Mouse (Mus musculus) splenic B cell, adult 2 months (primary cell): Measurements from ENCODE around the gene Klhl32.

Experiments
- DNase-seq: peaks from one replicate; pipeline ENCODE4 v3.0.0-alpha.2; 2011; ENCODE audit warnings: low read depth, low spot score
- H3K27me3 ChIP-seq: 2 replicates; pipeline ENCODE4 v1.6.1; 2012; ENCODE audit warnings: mild to moderate bottlenecking, low read length, moderate library complexity, mixed read lengths; ENCODE audit not compliant: control insufficient read depth, poor library complexity, insufficient read depth, severe bottlenecking
- H3K36me3 ChIP-seq: 2 replicates; pipeline ENCODE4 v1.6.1; 2012; ENCODE audit warnings: mild to moderate bottlenecking, low read length, moderate library complexity, mixed read lengths; ENCODE audit not compliant: control insufficient read depth, poor library complexity, insufficient read depth, severe bottlenecking

Klhl32 gene

GRCm38 (mm10) chr4:24630430-24630829, 220.5 kb downstream of the Klhl32 start:
- Histone ChIP-seq H3K27me3 (no peaks in the 10 kb centered on the region), H3K36me3 (no peaks in the 10 kb centered on the region)
- DNase-seq, result no peak

- Histone ChIP-seq H3K27me3 (no peaks in the 10 kb centered on the region), H3K36me3 (no peaks in the 10 kb centered on the region)
- DNase-seq, result no peak
Observed at GRCm38 (mm10) chr4:24627871-24628270, 223.1 kb downstream of the Klhl32 start.

- Histone ChIP-seq H3K36me3 (no peaks in the 10 kb centered on the region), H3K27me3 (no peaks in the 10 kb centered on the region)
- DNase-seq, result no peak
Observed at GRCm38 (mm10) chr4:24626686-24627085, 224.2 kb downstream of the Klhl32 start.

- no peak for DNase-seq
- no peaks in the 10 kb centered on the region for H3K36me3 ChIP-seq
Observed at GRCm38 (mm10) chr4:24625951-24626584, 224.9 kb downstream of the Klhl32 start.

GRCm38 (mm10) chr4:24621422-24622187, 229.3 kb downstream of the Klhl32 start:
- no peak for DNase-seq
- no peaks in the 10 kb centered on the region for H3K27me3 ChIP-seq
- H3K36me3 ChIP-seq, result no peaks in the 10 kb centered on the region

More at GRCm38 (mm10) chr4:24625951-24626584, 224.9 kb downstream of the Klhl32 start:
- H3K27me3 ChIP-seq, result no peaks in the 10 kb centered on the region

GRCm38 (mm10) chr4:24620440-24620839, 230.5 kb downstream of the Klhl32 start:
- H3K36me3 ChIP-seq, result no peaks in the 10 kb centered on the region
- H3K27me3 ChIP-seq, result no peaks in the 10 kb centered on the region
- no peak for DNase-seq

- H3K27me3 ChIP-seq, result no peaks in the 10 kb centered on the region
- DNase-seq, result no peak
Observed at GRCm38 (mm10) chr4:24620005-24620404, 230.9 kb downstream of the Klhl32 start.

GRCm38 (mm10) chr4:24609564-24609963, 241.4 kb downstream of the Klhl32 start:
- H3K27me3 ChIP-seq, result no peaks in the 10 kb centered on the region
- no peak for DNase-seq
- no peaks in the 10 kb centered on the region for H3K36me3 ChIP-seq

More at GRCm38 (mm10) chr4:24620005-24620404, 230.9 kb downstream of the Klhl32 start:
- H3K36me3 ChIP-seq, result no peaks in the 10 kb centered on the region

- DNase-seq, result no peak
- no peaks in the 10 kb centered on the region for H3K36me3 ChIP-seq
- H3K27me3 ChIP-seq, result no peaks in the 10 kb centered on the region
Observed at GRCm38 (mm10) chr4:24609085-24609484, 241.8 kb downstream of the Klhl32 start.

- Histone ChIP-seq H3K27me3 (no peaks in the 10 kb centered on the region), H3K36me3 (peaks cover 4% of the 10 kb centered on the region; the same call in 1 of the 2 replicates)
- no peak for DNase-seq
Observed at GRCm38 (mm10) chr4:24601711-24602110, 249.2 kb downstream of the Klhl32 start.

- no peaks in the 10 kb centered on the region for H3K27me3 ChIP-seq
- no peak for DNase-seq
Observed at GRCm38 (mm10) chr4:24598637-24599036, 252.3 kb downstream of the Klhl32 start.

GRCm38 (mm10) chr4:24596942-24597611, 253.8 kb downstream of the Klhl32 start:
- Histone ChIP-seq H3K36me3 (peaks cover 4% of the 10 kb centered on the region; the same call in 1 of the 2 replicates), H3K27me3 (no peaks in the 10 kb centered on the region)
- no peak for DNase-seq

More at GRCm38 (mm10) chr4:24598637-24599036, 252.3 kb downstream of the Klhl32 start:
- H3K36me3 ChIP-seq, result peaks cover 4% of the 10 kb centered on the region; the same call in 1 of the 2 replicates

- DNase-seq, result no peak
- no peaks in the 10 kb centered on the region for H3K27me3 ChIP-seq
- H3K36me3 ChIP-seq, result 0 out of 2 replicates have a peak, but pooled peaks cover 2% of the 10 kb centered on the region
Observed at GRCm38 (mm10) chr4:24594824-24595223, 256.1 kb downstream of the Klhl32 start.

GRCm38 (mm10) chr4:24583997-24584396, 266.9 kb downstream of the Klhl32 start:
- peaks cover 3% of the 10 kb centered on the region; the same call in 1 of the 2 replicates for H3K36me3 ChIP-seq

GRCm38 (mm10) chr4:24582295-24582694, 268.6 kb downstream of the Klhl32 start:
- H3K36me3 ChIP-seq, result no peaks in the 10 kb centered on the region
- DNase-seq, result peak; percentile 16
- no peaks in the 10 kb centered on the region for H3K27me3 ChIP-seq

More at GRCm38 (mm10) chr4:24583997-24584396, 266.9 kb downstream of the Klhl32 start:
- no peaks in the 10 kb centered on the region for H3K27me3 ChIP-seq
- no peak for DNase-seq
